In the genomic region with DNA sequence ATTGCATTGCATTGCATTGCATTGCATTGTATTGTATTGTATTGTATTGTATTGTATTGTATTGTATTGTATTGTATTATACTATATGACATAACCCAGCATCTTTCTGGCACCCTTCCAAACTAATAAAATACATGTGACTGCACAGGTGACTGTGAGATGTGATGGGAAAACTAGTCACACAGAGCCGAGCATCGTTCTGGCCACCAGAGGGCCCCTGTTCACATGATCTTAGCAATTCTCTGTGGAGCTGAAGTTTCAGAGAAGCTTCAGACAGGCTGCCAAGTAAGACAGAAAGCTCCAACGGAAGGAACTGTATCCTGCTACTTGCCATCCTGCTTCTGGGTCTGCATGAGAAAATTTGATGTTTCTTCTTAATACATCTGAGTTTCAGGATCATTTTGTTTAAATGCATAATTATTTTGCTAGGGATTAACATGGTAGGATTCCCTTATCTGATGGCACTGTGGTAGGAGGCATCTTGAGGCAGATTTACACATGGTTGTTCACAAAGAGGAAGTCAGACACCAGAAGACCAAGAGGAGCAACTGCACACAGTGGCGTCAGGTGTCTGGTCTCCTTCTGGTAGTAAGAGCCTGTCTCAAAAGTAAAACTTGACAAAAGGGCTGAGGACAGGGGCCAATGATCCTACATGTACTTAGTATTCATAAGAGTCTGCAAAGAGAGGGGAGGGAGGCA, we compare ENCODE assay signal across 8 mouse cellular contexts.
DNase-seq lines count a peak whose midpoint lies in the region; ATAC-seq lines count a peak whose summit lies in the region.

No protein-coding gene starts in this region.

- no peaks in the 10 kb centered on the region for H3K27me3 ChIP-seq in neural tube, embryonic 11.5 days (ENCODE audit: control insufficient read depth, insufficient read depth, low read length)

- H3K9me3 ChIP-seq in neural tube, embryonic 11.5 days (ENCODE audit: control insufficient read depth, low read length): no peaks in the 10 kb centered on the region

- H3K4me2 ChIP-seq in neural tube, embryonic 11.5 days (ENCODE audit: low read depth): no peak overlapping the region

- DNase-seq in gastrocnemius, postnatal 4 days (ENCODE audit: low spot score in 2 of 2): peak; percentile 12 to 22
- DNase-seq in gastrocnemius, adult 18-20 months (ENCODE audit: low spot score): no peak
- DNase-seq in 3T3-L1 (ENCODE audit: low read depth, low spot score): peak; percentile 75
- DNase-seq in adrenal gland, postnatal 36 days: peak; percentile 28 to 58
- DNase-seq in forelimb bud, embryonic 11.5 days (ENCODE audit: low read depth, low spot score): peak; percentile 53
- peak; percentile 68 to 79 for DNase-seq in left cerebral cortex, postnatal 14 days (ENCODE audit: low spot score in 2 of 2)
- peak; percentile 65 for DNase-seq in neural tube, embryonic 11.5 days (ENCODE audit: low spot score)
- DNase-seq in natural killer cell, adult 2 months (ENCODE audit: low spot score in 2 of 2): no peak

- no peak overlapping the region for H3K27ac ChIP-seq in neural tube, embryonic 11.5 days (ENCODE audit: low read depth, low read length)

- H3K4me3 ChIP-seq in neural tube, embryonic 11.5 days (ENCODE audit: low read depth, low read length): no peak overlapping the region

- no peaks in the 10 kb centered on the region for H3K36me3 ChIP-seq in neural tube, embryonic 11.5 days (ENCODE audit: control insufficient read depth, insufficient read depth, low read length)

- H3K9ac ChIP-seq in neural tube, embryonic 11.5 days (ENCODE audit: low read length): no peak overlapping the region

- no peak for ATAC-seq in neural tube, embryonic 11.5 days (ENCODE audit: insufficient read depth, low FRiP score, low TSS enrichment)

- intact Hi-C loops in left cerebral cortex, postnatal 14 days (cut with DNase I): no loop called here

- H3K4me1 ChIP-seq in neural tube, embryonic 11.5 days (ENCODE audit: control insufficient read depth, insufficient read depth, low read length): no peaks in the 10 kb centered on the region

- WGBS in neural tube, embryonic 11.5 days: 25% methylated on average over 4 of the region's 4 CpGs

Comparison
In these comparisons a context has a peak if more than half of its experiments do, and no peak if none do; other contexts are left out.
1. DNase-seq: peak in gastrocnemius, postnatal 4 days (2 of 2), 3T3-L1 (single experiment), adrenal gland, postnatal 36 days (2 of 2), forelimb bud, embryonic 11.5 days (single experiment), left cerebral cortex, postnatal 14 days (2 of 2) and neural tube, embryonic 11.5 days (single experiment); none in gastrocnemius, adult 18-20 months (single experiment) and natural killer cell, adult 2 months (0 of 2).